Mouse (Mus musculus): ENCODE measurements around the gene Ryr2.

- TF ChIP-seq CHD2 (IDR thresholded peaks at IDR 0.05; ENCODE audit: low read length), result no peak
- no peak for TF ChIP-seq CTCF (conservative IDR thresholded peaks at IDR 0.05 in 1 of 2, IDR thresholded peaks at IDR 0.05 in 1 of 2; ENCODE audit: low read depth in 2 of 2, low read length in 2 of 2)
- TF ChIP-seq HCFC1 (IDR thresholded peaks at IDR 0.05; ENCODE audit: low read depth, low read length), result no peak
- no peak for TF ChIP-seq POLR2A (IDR thresholded peaks at IDR 0.05; ENCODE audit: low read depth, low read length)
- no peak for TF ChIP-seq MAX (IDR thresholded peaks at IDR 0.05; ENCODE audit: low read length)
- no peak for TF ChIP-seq SIN3A (IDR thresholded peaks at IDR 0.05; ENCODE audit: low read length)
- no peak for TF ChIP-seq SMC3 (IDR thresholded peaks at IDR 0.05; ENCODE audit: low read depth, low read length)
- no peak for TF ChIP-seq GABPA (IDR thresholded peaks at IDR 0.05; ENCODE audit: insufficient replicate concordance, low read depth, low read length)
- no peak for TF ChIP-seq NRF1 (IDR thresholded peaks at IDR 0.05; ENCODE audit: low read depth, low read length)
- TF ChIP-seq RAD21 (IDR thresholded peaks at IDR 0.05; ENCODE audit: low read depth, low read length), result no peak
Observed at GRCm38 (mm10) chr13:12146402-12146801, 39.7 kb upstream of the Ryr2 start.

Measured in CH12.LX (cell line).